Mouse (Mus musculus): Measurements from ENCODE around the gene Washc1. TPM values are rescaled to one million over a fixed set of nuclear protein-coding genes. Genes with fewer than 3 reads are reported as not detected.

Gene Washc1
- total RNA-seq, 2 experiments from 2014 or later = 21.0 to 21.8 TPM

Other genes starting within 250 kb of the Washc1 start
- gene Ralbp1, start 225.7 kb upstream of the Washc1 start, total RNA-seq (2021) = 10 to 100 TPM; 37.8 to 38.6 TPM
- gene Twsg1, start 160.3 kb upstream of the Washc1 start, total RNA-seq (2021) = 10 to 100 TPM; 72.8 to 76.8 TPM
- gene Ankrd12, start 34.5 kb upstream of the Washc1 start, total RNA-seq (2021) = 10 to 100 TPM; 15.8 to 22.5 TPM
- gene Ndufv2, start 10.0 kb upstream of the Washc1 start, total RNA-seq (2021) = 1,000 to 10,000 TPM; 1,243 to 1,263 TPM
- 1 to 10 TPM; 1.4 TPM for gene Ddx11, start 12.0 kb downstream of the Washc1 start, total RNA-seq (2021)